Comparison of ENCODE assay signal across 10 mouse cellular contexts in genomic region chr12:112938873-112939565, GRCm38 (mm10). TPM values are rescaled to one million over a fixed set of nuclear protein-coding genes. Genes with fewer than 3 reads are reported as not detected.
DNase-seq lines count a peak whose midpoint lies in the region; ATAC-seq and TF ChIP-seq lines count a peak whose summit lies in the region.
"Had no signal": no experiment of that assay in that cellular context is flagged by ENCODE, and none has a peak within 500 bp of the region (broad histone marks: within the 10 kb centered on the region; RNA-seq: fewer than 3 reads in every experiment).

No protein-coding gene starts in this region.

- peaks cover 12 to 33% of the 10 kb centered on the region in 2 experiments for H3K4me1 ChIP-seq in CH12.LX (ENCODE audit: control insufficient read depth in 1 of 2, insufficient read depth in 2 of 2)
- peaks cover 20% of the 10 kb centered on the region for H3K4me1 ChIP-seq in forebrain, embryonic 15.5 days

- TF ChIP-seq EP300 in CH12.LX (IDR thresholded peaks at IDR 0.05; ENCODE audit: low read length): no peak

- dilution Hi-C loops in CH12.LX (cut with MboI; ENCODE audit: extremely low pct_ligation_motif_present, extremely low pct_unique_long_range_greater_than_20kb, low sequenced_read_pairs): no loop called here

- no peaks in the 10 kb centered on the region for H3K27me3 ChIP-seq in CH12.LX (replicated peaks)
- no peaks in the 10 kb centered on the region for H3K27me3 ChIP-seq in forebrain, embryonic 15.5 days
- H3K27me3 ChIP-seq: Patski had no signal

- in situ Hi-C loops in CH12.LX (cut with MboI; ENCODE audit: low pct_ligation_motif_present, low pct_unique_long_range_greater_than_20kb, low sequenced_read_pairs): no loop called here

- no peak overlapping the region for H3K27ac ChIP-seq in CH12.LX (ENCODE audit: insufficient read depth, low read depth)
- no peak overlapping the region for H3K27ac ChIP-seq in forebrain, embryonic 15.5 days (replicated peaks)
- H3K27ac ChIP-seq: heart, embryonic 13.5 days had no signal

- no peak overlapping the region for H3K4me3 ChIP-seq in CH12.LX (replicated peaks in 1 of 3; ENCODE audit: low read depth in 2 of 3, low read length in 2 of 3, poor library complexity in 1 of 3)
- no peak overlapping the region for H3K4me3 ChIP-seq in forebrain, embryonic 15.5 days
- H3K4me3 ChIP-seq: heart, embryonic 13.5 days had no signal

- no peaks in the 10 kb centered on the region for H3K9me3 ChIP-seq in CH12.LX (replicated peaks; ENCODE audit: low read length)
- H3K9me3 ChIP-seq in forebrain, embryonic 15.5 days: no peaks in the 10 kb centered on the region
- H3K9me3 ChIP-seq: heart, embryonic 13.5 days had no signal

- no peak overlapping the region for H3K9ac ChIP-seq in CH12.LX (ENCODE audit: insufficient read depth, low read depth)
- no peak overlapping the region for H3K9ac ChIP-seq in forebrain, embryonic 15.5 days (replicated peaks)
- H3K9ac ChIP-seq: heart, embryonic 13.5 days had no signal

- WGBS in forebrain, embryonic 15.5 days: 53% methylated on average over 10 of the region's 10 CpGs

- TF ChIP-seq POLR2A in CH12.LX (IDR thresholded peaks at IDR 0.05; ENCODE audit: low read depth, low read length): no peak

- TF ChIP-seq CTCF in CH12.LX (conservative IDR thresholded peaks at IDR 0.05 in 1 of 2, IDR thresholded peaks at IDR 0.05 in 1 of 2; ENCODE audit: low read depth in 2 of 2, low read length in 2 of 2): peak in 1 of 2 experiments; percentile 70; a peak in 2 of 4 replicates

- TF ChIP-seq RAD21 in CH12.LX (IDR thresholded peaks at IDR 0.05; ENCODE audit: low read depth, low read length): peak; percentile 56

- H3K36me3 ChIP-seq in CH12.LX (replicated peaks in 1 of 2; ENCODE audit: control insufficient read depth in 1 of 2, insufficient read depth in 1 of 2, low read length in 1 of 2): peaks cover 0 to 8% of the 10 kb centered on the region in 2 experiments
- H3K36me3 ChIP-seq in forebrain, embryonic 15.5 days: no peaks in the 10 kb centered on the region
- H3K36me3 ChIP-seq: heart, embryonic 13.5 days had no signal

- no peak overlapping the region for H3K4me2 ChIP-seq in CH12.LX (ENCODE audit: insufficient read depth, low read depth, poor library complexity, severe bottlenecking)
- no peak overlapping the region for H3K4me2 ChIP-seq in forebrain, embryonic 15.5 days (replicated peaks)
- H3K4me2 ChIP-seq: heart, embryonic 13.5 days had no signal

- DNase-seq in heart, postnatal 4 days: peak; percentile 42
- no peak for DNase-seq in heart, adult 8-10 months (ENCODE audit: low spot score)
- peak; percentile 27 for DNase-seq in CH12.LX (ENCODE audit: extremely low read depth)
- DNase-seq in cerebellum, postnatal 14 days: peak; percentile 73 to 80
- DNase-seq in lung, postnatal 10 days: peak; percentile 64
- no peak for DNase-seq in adrenal gland, adult 8-10 months
- DNase-seq in layer of hippocampus, postnatal 10 days (ENCODE audit: low spot score in 2 of 2): no peak

- H3K79me2 ChIP-seq in CH12.LX (replicated peaks; ENCODE audit: control insufficient read depth, extremely low read depth, insufficient read depth, poor library complexity, severe bottlenecking): no peaks in the 10 kb centered on the region

- ATAC-seq in forebrain, embryonic 15.5 days (replicated peaks): no peak
- ATAC-seq: Patski had no signal

TF ChIP-seq in CH12.LX, 34 proteins besides CTCF, POLR2A, EP300 and RAD21:
- TF ChIP-seq GABPA (IDR thresholded peaks at IDR 0.05; ENCODE audit: insufficient replicate concordance, low read depth, low read length) (no peak), SMC3 (IDR thresholded peaks at IDR 0.05; ENCODE audit: low read depth, low read length) (peak; percentile 55)
TF ChIP-seq in CH12.LX: peak in this region for 1.

RNA-seq across cellular contexts. Expression of gene Nudt14, which starts 2.9 kb away (rescaled TPM):
- total RNA-seq in heart, postnatal 4 days (2021): 10 to 100 TPM; 10.3 to 15.7 TPM
- total RNA-seq in heart, adult 8-10 months (2022): 10 to 100 TPM in 1 of 4 experiments, 1 to 10 TPM in 3; 7.0 to 11.7 (median 8.5) TPM
- total RNA-seq in CH12.LX (2012; rRNA removed): 15.9 and 23.9 TPM in 2 replicates
- total RNA-seq in CH12.LX (2014; rRNA removed): 17.7 and 19.7 TPM in 2 replicates
- polyA plus RNA-seq in CH12.LX (2012; ENCODE audit: insufficient read length, low read depth): 20.0 and 20.7 TPM in 2 replicates
- total RNA-seq in adrenal gland, adult 8-10 months (2022): 10 to 100 TPM; 29.3 to 45.0 (median 36.1) TPM
- total RNA-seq in layer of hippocampus, postnatal 10 days (2021): 10 to 100 TPM; 11.6 to 13.8 TPM
- 59.0 and 63.2 TPM in 2 replicates for polyA plus RNA-seq in forebrain, embryonic 15.5 days (2015; fragmentation: Nextera tagmentation; extraction: Ambion mirVana)

RNA-seq across cellular contexts. Expression of gene Jag2, which starts 9.4 kb away (rescaled TPM):
- total RNA-seq in heart, postnatal 4 days (2021): 10 to 100 TPM; 29.1 to 29.2 TPM
- total RNA-seq in heart, adult 8-10 months (2022): 10 to 100 TPM; 25.1 to 30.4 (median 29.8) TPM
- total RNA-seq in CH12.LX (2012; rRNA removed) (3.8 and 7.6 TPM in 2 replicates), CH12.LX (2014; rRNA removed) (0.34 and 0.69 TPM in 2 replicates)
- 0.59 and 0.80 TPM in 2 replicates for polyA plus RNA-seq in CH12.LX (2012; ENCODE audit: insufficient read length, low read depth)
- total RNA-seq in adrenal gland, adult 8-10 months (2022): 10 to 100 TPM in 1 of 4 experiments, 1 to 10 TPM in 3; 3.7 to 10.1 (median 6.6) TPM
- 10 to 100 TPM; 51.6 to 66.5 TPM for total RNA-seq in layer of hippocampus, postnatal 10 days (2021)
- polyA plus RNA-seq in forebrain, embryonic 15.5 days (2015; fragmentation: Nextera tagmentation; extraction: Ambion mirVana): 8.3 and 9.1 TPM in 2 replicates

RNA-seq across cellular contexts. Expression of gene Btbd6, which starts 37.3 kb away (rescaled TPM):
- total RNA-seq in heart, postnatal 4 days (2021): 10 to 100 TPM; 26.0 to 28.1 TPM
- total RNA-seq in heart, adult 8-10 months (2022): 10 to 100 TPM; 21.6 to 29.6 (median 26.3) TPM
- 10.8 and 11.9 TPM in 2 replicates for total RNA-seq in CH12.LX (2012; rRNA removed)
- total RNA-seq in CH12.LX (2014; rRNA removed): 4.3 and 5.6 TPM in 2 replicates
- 8.0 and 9.9 TPM in 2 replicates for polyA plus RNA-seq in CH12.LX (2012; ENCODE audit: insufficient read length, low read depth)
- total RNA-seq in adrenal gland, adult 8-10 months (2022): 10 to 100 TPM; 21.5 to 30.9 (median 24.2) TPM
- 10 to 100 TPM; 52.1 to 57.5 TPM for total RNA-seq in layer of hippocampus, postnatal 10 days (2021)
- 46.1 and 48.1 TPM in 2 replicates for polyA plus RNA-seq in forebrain, embryonic 15.5 days (2015; fragmentation: Nextera tagmentation; extraction: Ambion mirVana)

Comparison
In these comparisons a context has a peak if more than half of its experiments do, and no peak if none do; other contexts are left out.
1. DNase-seq: peak in heart, postnatal 4 days (single experiment), CH12.LX (single experiment), cerebellum, postnatal 14 days (2 of 2) and lung, postnatal 10 days (single experiment); none in heart, adult 8-10 months (single experiment), adrenal gland, adult 8-10 months (single experiment) and layer of hippocampus, postnatal 10 days (0 of 2).